Mouse (Mus musculus) olfactory bulb, adult 2 months (tissue): Measurements from ENCODE around the gene Mrpl34.

Experiments used
- CTCF ChIP-seq: fragments of 200-500 bp; IDR thresholded peaks from 2 replicates; pipeline ENCODE4 v1.5.1; 2012; ENCODE audit warnings: low read depth, mild to moderate bottlenecking, low read length, moderate library complexity; ENCODE audit not compliant: insufficient read depth
- POLR2A ChIP-seq: fragments of 200-500 bp; IDR thresholded peaks from 2 replicates; pipeline ENCODE4 v1.6.1; 2012; ENCODE audit warnings: mild to moderate bottlenecking, low read depth, low read length, moderate library complexity; ENCODE audit not compliant: insufficient read depth

GRCm38 (mm10) chr8:71477196-71477845, 12.6 kb downstream of the Mrpl34 start:
- TF ChIP-seq CTCF (no peak), POLR2A (no peak)
